Mouse (Mus musculus) monocyte, adult 59 days (primary cell): ENCODE data around the gene Fam84a. TPM values are rescaled to one million over a fixed set of nuclear protein-coding genes. Genes with fewer than 3 reads are reported as not detected.

Experiments used
- total RNA-seq, 2 experiments: library from RNA; stranded (reverse); gene quantifications; one replicate each; pipeline ENCODE4 v1.2.4; 2023

Fam84a gene
- total RNA-seq: under 1 TPM in 1 of 2 experiments, not detected in 1; 0.10 TPM

GRCm38 (mm10) chr12:14151921-14152320 is at the start of gene Fam84a:
Fam84a (minus strand) TSS chr12:14152054.

